Mouse (Mus musculus): ENCODE data around the gene Ttc17.

- TF ChIP-seq POLR2A (IDR thresholded peaks at IDR 0.05; ENCODE audit: borderline replicate concordance, low read depth, low read length) (no peak), CTCF (IDR thresholded peaks at IDR 0.05; ENCODE audit: low read depth, low read length) (no peak)
Measured at GRCm38 (mm10) chr2:94327836-94328235, 78.7 kb downstream of the Ttc17 start.
